Mouse (Mus musculus) CH12.LX (cell line): Measurements from ENCODE around the gene 2810006K23Rik. TPM values are rescaled to one million over a fixed set of nuclear protein-coding genes. Genes with fewer than 3 reads are reported as not detected.
A peak's percentile ranks its signal among the peaks of the same experiment; 100 is the strongest.
"Not testable (repeated sequence)": the region's sequence is repeated elsewhere in the genome, so short reads cannot be mapped to it uniquely, and the experiment has no call there.

Source experiments
- DNase-seq: peaks from one replicate; pipeline ENCODE4 v3.0.0-alpha.2; 2013; ENCODE audit errors: extremely low read depth
- H3K27ac ChIP-seq: 2 replicates; pipeline ENCODE4 v1.5.1; 2012; ENCODE audit warnings: low read depth, mild to moderate bottlenecking, control low read depth, moderate library complexity; ENCODE audit not compliant: insufficient read depth
- H3K27me3 ChIP-seq: replicated peaks from 2 replicates; pipeline ENCODE3; 2012; ENCODE audit warnings: inconsistent platforms
- H3K36me3 ChIP-seq, 2 experiments: replicated peaks in 1 of 2; 2 replicates each; pipeline versions ENCODE3 to v1.6.1; 2012; ENCODE audit warnings: inconsistent platforms in 1 of 2, low read length in 1 of 2, mild to moderate bottlenecking in 1 of 2, mixed read lengths in 1 of 2, moderate library complexity in 1 of 2; ENCODE audit not compliant: control insufficient read depth in 1 of 2, insufficient read depth in 1 of 2
- H3K4me1 ChIP-seq, 2 experiments: 2 replicates each; pipeline ENCODE4 v1.6.1; 2012; ENCODE audit warnings: inconsistent platforms in 1 of 2, moderate library complexity in 1 of 2; ENCODE audit not compliant: insufficient read depth in 2 of 2, control insufficient read depth in 1 of 2
- H3K4me2 ChIP-seq: 2 replicates; pipeline ENCODE4 v1.6.1; 2012; ENCODE audit warnings: low read depth, mild to moderate bottlenecking, control low read depth; ENCODE audit not compliant: poor library complexity, insufficient read depth, severe bottlenecking
- H3K4me3 ChIP-seq, 3 experiments: fragments of 150-350 bp in 1 of 3; sonication (generic) in 1 of 3; replicated peaks in 1 of 3; 2 replicates each; pipeline versions ENCODE3 to v1.5.1; 2011 to 2012; ENCODE audit warnings: low read depth in 2 of 3, low read length in 2 of 3, mild to moderate bottlenecking in 2 of 3, moderate library complexity in 2 of 3, control low read depth in 1 of 3, improper control_type of control experiment in 1 of 3, inconsistent platforms in 1 of 3, mixed read lengths in 1 of 3; ENCODE audit not compliant: poor library complexity in 1 of 3
- H3K79me2 ChIP-seq: replicated peaks from 2 replicates; pipeline ENCODE4 v1.6.1; 2012; ENCODE audit warnings: mild to moderate bottlenecking, moderate library complexity; ENCODE audit not compliant: control insufficient read depth, poor library complexity, insufficient read depth, severe bottlenecking; ENCODE audit errors: extremely low read depth
- H3K9ac ChIP-seq: 2 replicates; pipeline ENCODE4 v1.6.1; 2012; ENCODE audit warnings: low read depth, mild to moderate bottlenecking, control low read depth, moderate library complexity; ENCODE audit not compliant: insufficient read depth
- H3K9me3 ChIP-seq: replicated peaks from 2 replicates; pipeline ENCODE3; 2012; ENCODE audit warnings: low read length, inconsistent platforms, mixed read lengths
- BHLHE40 ChIP-seq: IDR thresholded peaks from 2 replicates; pipeline ENCODE4 v1.6.1; 2011; ENCODE audit warnings: mild to moderate bottlenecking, low read depth, low read length, improper control_type of control experiment
- CTCF ChIP-seq, 2 experiments: IDR thresholded peaks in 1 of 2; conservative IDR thresholded peaks in 1 of 2; 2 replicates each; pipeline ENCODE4 v1.5.1; 2011 to 2012; ENCODE audit warnings: low read depth in 2 of 2, low read length in 2 of 2, improper control_type of control experiment in 1 of 2, inconsistent platforms in 1 of 2, mild to moderate bottlenecking in 1 of 2, moderate library complexity in 1 of 2
- HCFC1 ChIP-seq: IDR thresholded peaks from 2 replicates; pipeline ENCODE4 v1.6.1; 2012; ENCODE audit warnings: low read depth, mild to moderate bottlenecking, inconsistent platforms, low read length, improper control_type of control experiment
- IRF4 ChIP-seq: IDR thresholded peaks from 2 replicates; pipeline ENCODE4 v1.6.1; 2014; ENCODE audit warnings: low read depth, mild to moderate bottlenecking, inconsistent platforms, low read length, improper control_type of control experiment
- MAFK ChIP-seq: IDR thresholded peaks from 2 replicates; pipeline ENCODE4 v1.6.1; 2011; ENCODE audit warnings: low read length, improper control_type of control experiment; ENCODE audit not compliant: insufficient replicate concordance
- MAX ChIP-seq: IDR thresholded peaks from 2 replicates; pipeline ENCODE4 v1.6.1; 2011; ENCODE audit warnings: low read length, improper control_type of control experiment
- MEF2A ChIP-seq: IDR thresholded peaks from 2 replicates; pipeline ENCODE4 v1.6.1; 2014; ENCODE audit warnings: low read depth, mild to moderate bottlenecking, inconsistent platforms, low read length, improper control_type of control experiment, borderline replicate concordance
- MXI1 ChIP-seq: IDR thresholded peaks from 2 replicates; pipeline ENCODE4 v1.6.1; 2011; ENCODE audit warnings: mild to moderate bottlenecking, low read depth, low read length, improper control_type of control experiment
- MYC ChIP-seq: IDR thresholded peaks from 2 replicates; pipeline ENCODE4 v1.6.1; 2011; ENCODE audit warnings: low read depth, mild to moderate bottlenecking, improper control_type of control experiment, low read length
- NELFE ChIP-seq: IDR thresholded peaks from 2 replicates; pipeline ENCODE4 v1.6.1; 2011; ENCODE audit warnings: low read depth, low read length, improper control_type of control experiment
- NRF1 ChIP-seq: IDR thresholded peaks from 2 replicates; pipeline ENCODE4 v1.6.1; 2014; ENCODE audit warnings: low read depth, mild to moderate bottlenecking, inconsistent platforms, low read length, improper control_type of control experiment, moderate library complexity
- POLR2AphosphoS2 ChIP-seq: IDR thresholded peaks from 2 replicates; pipeline ENCODE4 v1.6.1; 2011; ENCODE audit warnings: low read depth, low read length, improper control_type of control experiment
- RAD21 ChIP-seq: IDR thresholded peaks from 2 replicates; pipeline ENCODE4 v1.6.1; 2011; ENCODE audit warnings: low read depth, mild to moderate bottlenecking, low read length, improper control_type of control experiment, moderate library complexity
- RCOR1 ChIP-seq: conservative IDR thresholded peaks from 2 replicates; pipeline ENCODE4 v1.6.1; 2012; ENCODE audit warnings: low read depth, mild to moderate bottlenecking, inconsistent platforms, low read length, improper control_type of control experiment
- SMC3 ChIP-seq: IDR thresholded peaks from 2 replicates; pipeline ENCODE4 v1.6.1; 2011; ENCODE audit warnings: low read depth, low read length, improper control_type of control experiment
- TBP ChIP-seq: conservative IDR thresholded peaks from 2 replicates; pipeline ENCODE4 v1.6.1; 2011; ENCODE audit warnings: low read depth, low read length, improper control_type of control experiment
- ZNF384 ChIP-seq: IDR thresholded peaks from 2 replicates; pipeline ENCODE4 v1.6.1; 2012; ENCODE audit warnings: low read depth, low read length, improper control_type of control experiment, inconsistent platforms
- dilution Hi-C: fragments of 300-500 bp; cut with MboI; formaldehyde crosslinking; loops from 2 replicates; pipeline ENCODE4 v1.14.3; 2020; ENCODE audit warnings: low sequenced_read_pairs; ENCODE audit not compliant: extremely low pct_unique_long_range_greater_than_20kb, extremely low pct_ligation_motif_present
- in situ Hi-C: fragments of 300-500 bp; cut with MboI; formaldehyde crosslinking; loops from 3 replicates; pipeline ENCODE4 v1.14.3; 2019; ENCODE audit warnings: low sequenced_read_pairs, low pct_ligation_motif_present, low pct_unique_long_range_greater_than_20kb, mixed read lengths
- polyA plus RNA-seq: library from polyadenylated mRNA; unstranded; fragments of >175 nt; gene quantifications from 2 replicates; pipeline ENCODE4 v1.2.1, GENCODE M21; 2012; ENCODE audit warnings: low read depth; ENCODE audit not compliant: insufficient read length
- total RNA-seq, 2 experiments: library from RNA; depleted of rRNA; stranded (reverse); fragments of 300-350 nt in 1 of 2; fragments of >200 nt in 1 of 2; gene quantifications; 2 replicates each; pipeline ENCODE4 v1.2.3; 2012 to 2014

2810006K23Rik gene
- total and polyA plus RNA-seq, 3 experiments: 6.3 to 8.9 (median 8.2) TPM

DNA sequence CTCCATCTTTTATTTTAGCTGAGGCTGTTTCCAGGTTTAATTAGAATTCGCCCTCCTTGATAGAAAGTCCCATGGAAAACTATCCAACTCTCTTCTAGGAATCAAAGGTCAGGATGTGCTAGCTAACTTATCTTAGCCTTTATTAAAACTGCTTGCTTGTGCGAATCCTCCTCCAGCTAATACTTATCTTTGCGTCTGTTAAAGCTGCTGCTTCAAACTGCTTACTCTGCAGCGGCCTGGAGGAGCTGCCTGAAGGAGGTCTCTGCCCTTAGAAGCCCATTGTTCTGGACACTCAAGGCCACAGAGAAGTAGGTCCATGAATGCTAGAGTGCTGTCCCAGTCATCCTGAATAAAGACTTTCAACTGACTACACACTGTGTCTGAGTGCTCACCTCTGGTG, 31.4 kb upstream of the 2810006K23Rik start:
- Histone ChIP-seq H3K9me3 (peaks cover 3% of the 10 kb centered on the region), H3K9ac (no peak overlapping the region), H3K4me2 (no peak overlapping the region), H3K79me2 (no peaks in the 10 kb centered on the region), H3K36me3 (peaks cover 35 to 75% of the 10 kb centered on the region in 2 experiments), H3K27ac (no peak overlapping the region), H3K27me3 (no peaks in the 10 kb centered on the region)
- dilution Hi-C loops: no loop called here
- no peak for DNase-seq
- TF ChIP-seq POLR2AphosphoS2 (no peak), BHLHE40 (no peak), MAFK (no peak), HCFC1 (no peak), TBP (no peak), NELFE (no peak), ZNF384 (no peak), MEF2A (no peak), IRF4 (no peak), MXI1 (no peak), RCOR1 (no peak), MYC (no peak), MAX (no peak), NRF1 (no peak)
- TF ChIP-seq, all 38 proteins: peak for 0
- in situ Hi-C loops: no loop called here
- H3K4me3 ChIP-seq: no peak overlapping the region
- H3K4me1 ChIP-seq: no peaks in the 10 kb centered on the region

DNA sequence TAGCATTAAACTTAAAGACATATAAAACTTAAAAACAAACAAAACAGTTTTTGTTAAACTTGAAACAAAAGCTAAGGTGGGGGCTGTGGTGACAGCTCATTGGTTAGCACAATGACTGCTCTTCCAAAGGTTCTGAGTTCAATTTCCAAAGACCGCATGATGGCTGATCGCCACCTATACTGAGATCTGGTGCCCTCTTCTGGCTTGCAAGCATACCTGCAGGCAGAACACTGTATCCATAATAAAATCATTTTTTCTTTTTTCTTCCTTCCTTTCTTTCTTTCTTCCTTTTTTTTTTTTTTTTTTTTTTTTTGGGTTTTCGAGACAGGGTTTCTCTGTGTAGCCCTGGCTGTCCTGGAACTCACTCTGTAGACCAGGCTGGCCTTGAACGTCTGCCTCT, 28.6 kb upstream of the 2810006K23Rik start:
- H3K27me3 ChIP-seq, H3K9me3 ChIP-seq, H3K79me2 ChIP-seq, H3K4me3 ChIP-seq, dilution Hi-C loops, H3K4me1 ChIP-seq, H3K4me2 ChIP-seq, H3K27ac ChIP-seq, in situ Hi-C loops, H3K9ac ChIP-seq: not testable (repeated sequence)
- peaks cover 35 to 69% of the 10 kb centered on the region in 2 experiments for H3K36me3 ChIP-seq
- DNase-seq: peak; percentile 43
- peak; percentile 19 to 63; a peak in 2 of 4 replicates for TF ChIP-seq CTCF (conservative IDR thresholded peaks at IDR 0.05 in 1 of 2, IDR thresholded peaks at IDR 0.05 in 1 of 2; ENCODE audit: low read depth in 2 of 2, low read length in 2 of 2)
- peak; percentile 58 for TF ChIP-seq RAD21
- TF ChIP-seq SMC3: peak; percentile 51
- TF ChIP-seq, all 38 proteins: peak for 3; not testable (repeated sequence) for 35
